27 mouse cellular contexts compared by ENCODE assay signal in the genomic region with DNA sequence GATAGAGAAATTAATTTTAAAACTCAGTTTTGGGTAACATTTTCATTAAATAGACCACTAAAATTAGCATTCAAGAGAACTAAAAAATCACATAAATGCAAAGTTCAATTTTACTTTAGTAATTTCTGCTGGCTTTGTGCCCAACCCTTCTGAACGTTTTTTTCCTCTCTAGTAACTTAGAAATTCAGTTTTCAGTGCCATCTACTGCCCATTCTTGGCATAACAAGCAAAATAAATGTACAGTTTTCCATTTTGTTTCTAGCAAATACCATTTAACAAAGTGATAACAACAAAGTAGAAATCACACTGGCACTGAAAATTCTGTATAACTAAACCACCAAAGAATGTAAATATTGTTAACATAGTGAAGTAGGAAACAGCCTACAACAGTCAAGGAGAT. TPM values are rescaled to one million over a fixed set of nuclear protein-coding genes. Genes with fewer than 3 reads are reported as not detected.
DNase-seq lines count a peak whose midpoint lies in the region; ATAC-seq and TF ChIP-seq lines count a peak whose summit lies in the region.
"Not testable (repeated sequence)": the region's sequence is repeated elsewhere in the genome, so short reads cannot be mapped to it uniquely, and the experiment has no call there.
"Had no signal": no experiment of that assay in that cellular context is flagged by ENCODE, and none has a peak within 500 bp of the region (broad histone marks: within the 10 kb centered on the region; RNA-seq: fewer than 3 reads in every experiment).

No protein-coding gene starts in this region.

- peak; percentile 41 for TF ChIP-seq CTCF in forebrain, postnatal 0 days (IDR thresholded peaks at IDR 0.05; ENCODE audit: low read depth)
- peak; percentile 46 for TF ChIP-seq CTCF in hindbrain, postnatal 0 days (IDR thresholded peaks at IDR 0.05; ENCODE audit: low read depth)
- peak; percentile 26; the same call in 1 of the 2 replicates for TF ChIP-seq CTCF in liver, adult 2 months (IDR thresholded peaks at IDR 0.05; ENCODE audit: low read depth, low read length)

- H3K4me2 ChIP-seq in forebrain, postnatal 0 days (ENCODE audit: low read depth); hindbrain, postnatal 0 days (ENCODE audit: low read depth, low read length): not testable (repeated sequence)

- not testable (repeated sequence) for H3K4me3 ChIP-seq in forebrain, postnatal 0 days (ENCODE audit: low read depth, low read length); hindbrain, postnatal 0 days (ENCODE audit: low read length); liver, adult 2 months (ENCODE audit: insufficient read depth, low read depth, low read length)

- WGBS in forebrain, postnatal 0 days: 5% methylated on average over 1 of the region's 1 CpGs
- 1% methylated on average over 1 of the region's 1 CpGs for WGBS in hindbrain, postnatal 0 days
- 1% methylated on average over 1 of the region's 1 CpGs for WGBS in liver, adult 2 months

- ATAC-seq in forebrain, postnatal 0 days; hindbrain, postnatal 0 days: not testable (repeated sequence)

- H3K9me3 ChIP-seq in forebrain, postnatal 0 days (ENCODE audit: low read length); hindbrain, postnatal 0 days (ENCODE audit: low read length): not testable (repeated sequence)

- DNase-seq in 3T3-L1 (ENCODE audit: low read depth, low spot score): peak; percentile 71
- DNase-seq in adipocyte (ENCODE audit: low spot score): peak; percentile 52
- DNase-seq in cerebellum, postnatal 14 days: peak; percentile 5
- peak; percentile 60 for DNase-seq in forebrain, postnatal 0 days
- peak; percentile 58 for DNase-seq in hindbrain, postnatal 0 days (ENCODE audit: low spot score)
- peak; percentile 16 to 29 for DNase-seq in kidney, postnatal 36 days
- peak; percentile 12 for DNase-seq in liver, adult 2 months (ENCODE audit: extremely low read depth, low read depth, low spot score)
- peak; percentile 53 for DNase-seq in retina, embryonic 14.5 days (ENCODE audit: low spot score)

- H3K27me3 ChIP-seq in forebrain, postnatal 0 days (ENCODE audit: insufficient read depth, low read length); hindbrain, postnatal 0 days (ENCODE audit: insufficient read depth, low read length); liver, adult 2 months (ENCODE audit: control insufficient read depth, insufficient read depth, low read length): not testable (repeated sequence)

- TF ChIP-seq POLR2A in liver, adult 2 months (IDR thresholded peaks at IDR 0.05; ENCODE audit: extremely low read depth, insufficient read depth, low read length): not testable (repeated sequence)

- not testable (repeated sequence) for H3K9ac ChIP-seq in forebrain, postnatal 0 days; hindbrain, postnatal 0 days (replicated peaks; ENCODE audit: low read length); liver, adult 2 months (ENCODE audit: low read depth, low read length)

- not testable (repeated sequence) for H3K27ac ChIP-seq in forebrain, postnatal 0 days (ENCODE audit: low read depth, low read length); hindbrain, postnatal 0 days; liver, adult 2 months (replicated peaks; ENCODE audit: insufficient read depth, low read depth, low read length)

- H3K79me2 ChIP-seq in liver, adult 2 months (ENCODE audit: control insufficient read depth, insufficient read depth, low read length): not testable (repeated sequence)

- H3K4me1 ChIP-seq in forebrain, postnatal 0 days (ENCODE audit: insufficient read depth); hindbrain, postnatal 0 days (ENCODE audit: insufficient read depth, low read length); liver, adult 2 months (ENCODE audit: control insufficient read depth, insufficient read depth, low read length): not testable (repeated sequence)

- H3K36me3 ChIP-seq in forebrain, postnatal 0 days (ENCODE audit: insufficient read depth); hindbrain, postnatal 0 days (ENCODE audit: insufficient read depth, low read length); liver, adult 2 months (ENCODE audit: control insufficient read depth, insufficient read depth, low read length): not testable (repeated sequence)

RNA-seq across cellular contexts. Expression of gene Speer4d, which starts 8.2 kb away (rescaled TPM):
- total RNA-seq in forebrain, postnatal 0 days (2014; rRNA removed): not detected in 2 replicates
- polyA plus RNA-seq in forebrain, postnatal 0 days (2015; fragmentation: Nextera tagmentation; extraction: Ambion mirVana): not detected in 2 replicates
- not detected in 2 replicates for total RNA-seq in hindbrain, postnatal 0 days (2014; rRNA removed)
- polyA plus RNA-seq in hindbrain, postnatal 0 days (2015; fragmentation: Nextera tagmentation; extraction: Ambion mirVana): not detected in 2 replicates
- total RNA-seq in liver, adult 2 months (2014; rRNA removed): not detected in 2 replicates
- not detected in 2 replicates for polyA plus RNA-seq in liver, adult 2 months (2012; rRNA removed)
- total RNA-seq: adrenal gland, postnatal 25 days; ES-E14; gastrocnemius, postnatal 14 days; heart, postnatal 14 days; layer of hippocampus, postnatal 10 days; left cerebral cortex, adult 8-10 months; megakaryocyte progenitor cell, adult 5-6 weeks had no signal
- polyA plus RNA-seq: activated CD4-positive, CD25-positive, alpha-beta regulatory T cell, adult 4 months; CD4-positive, CD25-positive, alpha-beta regulatory T cell, adult 4 months; embryonic facial prominence, embryonic 15.5 days; forebrain, embryonic 15.5 days; heart, embryonic 12.5 days; hindbrain, embryonic 12.5 days; inflammation-experienced regulatory T-cells, adult 6 months; limb, embryonic 10.5 days; liver, embryonic 11.5 days; liver, postnatal 0 days; midbrain, embryonic 12.5 days; neural tube, embryonic 11.5 days had no signal

RNA-seq across cellular contexts. Expression of gene Gm21083, which starts 33.6 kb away (rescaled TPM):
- not detected in 2 replicates for total RNA-seq in forebrain, postnatal 0 days (2014; rRNA removed)
- polyA plus RNA-seq in forebrain, postnatal 0 days (2015; fragmentation: Nextera tagmentation; extraction: Ambion mirVana): not detected in 2 replicates
- total RNA-seq in hindbrain, postnatal 0 days (2014; rRNA removed): not detected in 2 replicates
- not detected in 2 replicates for polyA plus RNA-seq in hindbrain, postnatal 0 days (2015; fragmentation: Nextera tagmentation; extraction: Ambion mirVana)
- total RNA-seq in liver, adult 2 months (2014; rRNA removed): not detected in 2 replicates
- polyA plus RNA-seq in liver, adult 2 months (2012; rRNA removed): not detected in 2 replicates
- total RNA-seq: adrenal gland, postnatal 25 days; gastrocnemius, postnatal 14 days; heart, postnatal 14 days; layer of hippocampus, postnatal 10 days; left cerebral cortex, adult 8-10 months; megakaryocyte progenitor cell, adult 5-6 weeks had no signal
- polyA plus RNA-seq: activated CD4-positive, CD25-positive, alpha-beta regulatory T cell, adult 4 months; CD4-positive, CD25-positive, alpha-beta regulatory T cell, adult 4 months; embryonic facial prominence, embryonic 15.5 days; forebrain, embryonic 15.5 days; hindbrain, embryonic 12.5 days; inflammation-experienced regulatory T-cells, adult 6 months; limb, embryonic 10.5 days; liver, embryonic 11.5 days; liver, postnatal 0 days; midbrain, embryonic 12.5 days; neural tube, embryonic 11.5 days had no signal

RNA-seq across cellular contexts. Expression of gene 4930572O03Rik, which starts 46.2 kb away (rescaled TPM):
- total RNA-seq in forebrain, postnatal 0 days (2014; rRNA removed): not detected in 2 replicates
- not detected in 2 replicates for polyA plus RNA-seq in forebrain, postnatal 0 days (2015; fragmentation: Nextera tagmentation; extraction: Ambion mirVana)
- total RNA-seq in hindbrain, postnatal 0 days (2014; rRNA removed): not detected in 2 replicates
- polyA plus RNA-seq in hindbrain, postnatal 0 days (2015; fragmentation: Nextera tagmentation; extraction: Ambion mirVana): not detected in 2 replicates
- not detected in 2 replicates for total RNA-seq in liver, adult 2 months (2014; rRNA removed)
- polyA plus RNA-seq in liver, adult 2 months (2012; rRNA removed): not detected in 2 replicates
- total RNA-seq: adrenal gland, postnatal 25 days; ES-E14; gastrocnemius, postnatal 14 days; heart, postnatal 14 days; layer of hippocampus, postnatal 10 days; left cerebral cortex, adult 8-10 months; megakaryocyte progenitor cell, adult 5-6 weeks had no signal
- polyA plus RNA-seq: activated CD4-positive, CD25-positive, alpha-beta regulatory T cell, adult 4 months; CD4-positive, CD25-positive, alpha-beta regulatory T cell, adult 4 months; embryonic facial prominence, embryonic 15.5 days; forebrain, embryonic 15.5 days; heart, embryonic 12.5 days; hindbrain, embryonic 12.5 days; inflammation-experienced regulatory T-cells, adult 6 months; limb, embryonic 10.5 days; liver, embryonic 11.5 days; liver, postnatal 0 days; midbrain, embryonic 12.5 days; neural tube, embryonic 11.5 days had no signal

Comparison
In these comparisons a context has a peak if more than half of its experiments do, and no peak if none do; other contexts are left out.
1. DNase-seq: peak in every context shown above with its lines; median percentile 71 in 3T3-L1; 60 in forebrain, postnatal 0 days; 58 in hindbrain, postnatal 0 days; 53 in retina, embryonic 14.5 days; 52 in adipocyte; 22 in kidney, postnatal 36 days; 12 in liver, adult 2 months; 5 in cerebellum, postnatal 14 days.